Mouse (Mus musculus): ENCODE results near the gene Cfap54.
A peak's percentile ranks its signal among the peaks of the same experiment; 100 is the strongest.

Cfap54 gene

GRCm38 (mm10) chr10:93098211-93098805 is 16.9 kb upstream of the Cfap54 start:
- DNase-seq (ENCODE audit: low read depth, low spot score), result no peak

- no peak for DNase-seq (ENCODE audit: low read depth, low spot score)
Measured at GRCm38 (mm10) chr10:93097439-93097838, 16.0 kb upstream of the Cfap54 start.

DNA sequence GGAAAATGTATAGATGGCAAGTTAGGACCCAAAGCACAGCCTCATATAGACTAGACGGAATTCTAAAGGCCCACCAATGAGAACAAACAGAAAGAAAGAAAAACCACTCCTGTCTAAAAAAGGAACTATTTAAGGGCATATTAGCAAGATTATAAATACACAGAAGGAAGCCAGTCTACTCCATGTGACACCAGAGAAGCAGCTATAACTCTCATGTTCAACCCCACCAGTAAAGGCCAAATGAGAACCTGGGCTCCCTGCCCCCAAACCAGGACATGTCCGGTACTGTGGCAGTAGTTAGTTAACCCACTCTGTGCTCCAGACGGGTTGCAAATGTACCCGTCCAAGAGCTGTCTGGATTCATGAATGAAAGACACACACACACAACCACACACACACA is 14.4 kb upstream of the Cfap54 start:
- no peak for DNase-seq (ENCODE audit: low read depth, low spot score)

DNA sequence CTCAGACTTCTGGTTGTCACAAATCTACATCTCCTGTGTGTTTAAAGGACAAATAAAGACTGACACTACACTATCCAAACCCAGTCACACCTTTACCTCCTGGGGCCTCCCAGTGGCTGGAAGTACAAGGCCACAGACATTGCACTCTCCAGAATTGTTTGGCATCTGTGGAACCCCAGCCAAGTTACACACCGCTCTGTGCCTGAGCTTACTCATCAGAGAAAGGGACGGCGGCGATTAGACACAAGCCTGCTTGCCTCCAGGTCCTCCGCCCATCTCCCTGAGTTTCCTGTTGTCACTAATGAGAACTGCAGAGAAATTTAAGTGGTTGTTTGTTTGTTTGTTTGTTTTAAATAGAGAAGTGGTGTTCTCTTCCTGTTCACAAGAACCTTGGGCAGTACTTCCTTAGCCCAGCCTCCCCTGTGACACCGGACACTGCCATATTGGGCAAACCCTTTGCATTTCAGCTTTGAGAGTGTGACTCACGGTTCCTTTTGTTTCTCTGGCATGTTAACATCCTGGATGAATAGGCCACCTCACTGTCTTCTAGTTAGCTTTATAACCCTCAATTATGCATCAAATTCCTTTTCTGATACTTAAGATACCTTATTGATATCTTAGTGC is 13.7 kb upstream of the Cfap54 start:
- DNase-seq (ENCODE audit: low read depth, low spot score), result no peak

GRCm38 (mm10) chr10:93091928-93092327 is 10.5 kb upstream of the Cfap54 start:
- no peak for DNase-seq (ENCODE audit: low read depth, low spot score)

GRCm38 (mm10) chr10:93090241-93090640 is 8.8 kb upstream of the Cfap54 start:
- DNase-seq (ENCODE audit: low read depth, low spot score), result no peak

DNA sequence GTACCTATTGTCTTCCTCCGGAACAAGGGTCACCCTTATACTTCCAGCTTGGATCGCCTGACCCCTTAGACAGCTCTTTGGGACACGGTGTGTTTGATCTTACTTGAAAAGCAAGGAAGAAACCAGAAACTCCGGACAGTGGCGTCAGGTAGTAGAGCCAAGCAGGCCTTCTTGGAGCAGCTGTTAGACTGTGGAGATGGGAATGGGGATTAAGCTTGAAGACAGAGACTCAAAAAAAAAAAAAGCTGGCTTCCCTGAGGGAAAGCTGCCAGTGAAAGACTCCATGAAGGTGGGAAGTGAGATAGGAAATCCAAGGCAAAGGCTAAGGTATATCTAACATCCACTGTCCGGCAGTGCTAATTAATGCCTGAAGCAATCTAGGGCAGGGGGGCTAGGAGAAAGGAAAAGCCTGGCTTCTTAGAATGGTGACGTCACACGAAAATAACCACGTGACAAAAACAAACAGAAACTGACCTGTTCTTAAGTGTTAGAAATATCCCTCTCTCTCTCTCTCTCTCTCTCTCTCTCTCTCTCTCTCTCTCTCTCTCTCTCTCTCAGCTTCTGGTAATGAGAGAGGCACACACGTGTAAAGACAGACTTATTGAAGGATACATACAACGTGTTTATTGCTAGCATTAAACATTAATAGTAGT is 7.1 kb upstream of the Cfap54 start:
- no peak for DNase-seq (ENCODE audit: low read depth, low spot score)

DNA sequence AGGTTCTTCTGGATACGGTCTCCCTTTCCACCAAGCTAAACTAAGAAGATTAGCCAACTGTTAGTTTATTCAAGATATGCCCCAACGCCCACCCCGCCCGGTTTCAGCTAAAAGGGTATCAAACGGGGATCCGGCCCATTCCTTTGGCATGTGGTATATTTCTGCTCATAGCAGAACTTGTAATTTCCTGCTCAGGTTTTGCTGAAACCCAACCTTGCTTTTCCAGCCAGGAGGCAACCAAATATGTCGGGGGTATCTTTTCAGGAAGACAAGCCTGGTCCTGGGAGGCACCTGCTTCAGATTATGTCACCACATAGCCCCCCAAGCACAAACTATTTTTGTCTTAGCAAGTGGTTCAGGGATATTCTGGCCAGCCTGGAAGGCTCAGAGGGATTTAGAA is 6.1 kb upstream of the Cfap54 start:
- no peak for DNase-seq (ENCODE audit: low read depth, low spot score)

- no peak for DNase-seq (ENCODE audit: low read depth, low spot score)
Measured at GRCm38 (mm10) chr10:93083963-93084340, 2.5 kb upstream of the Cfap54 start.

- DNase-seq (ENCODE audit: low read depth, low spot score), result no peak
Measured at GRCm38 (mm10) chr10:93083198-93083962, 2.0 kb upstream of the Cfap54 start.

- no peak for DNase-seq (ENCODE audit: low read depth, low spot score)
Measured at GRCm38 (mm10) chr10:93079486-93079885, 1.9 kb downstream of the Cfap54 start.

DNA sequence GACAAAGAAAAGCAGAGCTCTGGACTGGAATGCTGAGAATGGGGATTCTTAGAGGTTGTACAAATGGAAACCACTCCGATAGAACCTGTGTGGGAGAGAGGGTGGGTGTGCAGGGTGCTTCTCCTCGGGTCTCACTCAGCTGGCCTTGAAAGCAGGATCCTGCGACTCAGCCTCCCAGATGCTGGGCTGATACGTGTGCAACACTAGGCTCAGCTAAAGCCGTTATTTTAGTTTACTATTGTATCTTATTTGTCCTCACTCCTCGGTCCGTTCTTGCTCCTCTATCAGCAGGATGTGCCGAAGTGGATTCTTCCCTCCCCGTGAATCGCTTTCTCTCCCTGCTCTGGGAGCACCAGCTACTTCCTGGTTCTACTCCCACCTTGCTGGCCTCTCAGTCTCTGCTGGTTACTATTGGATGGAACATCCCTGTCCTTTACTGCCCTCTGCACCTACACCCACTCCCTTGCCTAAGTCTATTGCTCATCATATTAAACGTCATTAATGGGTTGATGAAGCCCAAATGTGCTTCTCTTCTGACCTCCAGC is 3.4 kb downstream of the Cfap54 start:
- no peak for DNase-seq (ENCODE audit: low read depth, low spot score)

GRCm38 (mm10) chr10:93076376-93076775 is 5.0 kb downstream of the Cfap54 start:
- DNase-seq (ENCODE audit: low read depth, low spot score), result no peak

- DNase-seq (ENCODE audit: low read depth, low spot score), result no peak
Measured at GRCm38 (mm10) chr10:93075856-93076255, 5.6 kb downstream of the Cfap54 start.

- no peak for DNase-seq (ENCODE audit: low read depth, low spot score)
Measured at GRCm38 (mm10) chr10:93072769-93073168, 8.6 kb downstream of the Cfap54 start.

GRCm38 (mm10) chr10:93071753-93072152 is 9.7 kb downstream of the Cfap54 start:
- DNase-seq (ENCODE audit: low read depth, low spot score), result no peak

- DNase-seq (ENCODE audit: low read depth, low spot score), result peak; percentile 86
Measured at GRCm38 (mm10) chr10:93070121-93070898, 11.1 kb downstream of the Cfap54 start.

DNA sequence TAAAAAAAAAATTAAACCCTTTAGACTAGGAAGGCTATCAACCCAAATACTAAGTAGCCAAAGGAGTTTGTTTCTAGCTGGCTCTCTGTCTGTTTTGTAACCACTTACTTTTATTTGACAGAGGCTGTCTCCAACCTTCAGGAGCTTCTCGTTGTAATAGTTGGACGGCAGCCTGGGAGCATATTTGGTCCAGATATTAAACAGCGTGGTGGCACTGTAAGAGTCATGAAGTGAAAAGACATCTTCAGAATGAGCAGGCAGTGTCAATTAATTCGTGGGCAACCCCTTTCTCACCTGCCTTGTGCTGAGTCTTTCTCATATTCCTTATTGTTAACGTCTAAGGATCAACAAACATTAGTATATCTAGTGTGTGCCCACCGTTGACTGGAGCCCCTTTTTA is 11.7 kb downstream of the Cfap54 start:
- no peak for DNase-seq (ENCODE audit: low read depth, low spot score)

DNA sequence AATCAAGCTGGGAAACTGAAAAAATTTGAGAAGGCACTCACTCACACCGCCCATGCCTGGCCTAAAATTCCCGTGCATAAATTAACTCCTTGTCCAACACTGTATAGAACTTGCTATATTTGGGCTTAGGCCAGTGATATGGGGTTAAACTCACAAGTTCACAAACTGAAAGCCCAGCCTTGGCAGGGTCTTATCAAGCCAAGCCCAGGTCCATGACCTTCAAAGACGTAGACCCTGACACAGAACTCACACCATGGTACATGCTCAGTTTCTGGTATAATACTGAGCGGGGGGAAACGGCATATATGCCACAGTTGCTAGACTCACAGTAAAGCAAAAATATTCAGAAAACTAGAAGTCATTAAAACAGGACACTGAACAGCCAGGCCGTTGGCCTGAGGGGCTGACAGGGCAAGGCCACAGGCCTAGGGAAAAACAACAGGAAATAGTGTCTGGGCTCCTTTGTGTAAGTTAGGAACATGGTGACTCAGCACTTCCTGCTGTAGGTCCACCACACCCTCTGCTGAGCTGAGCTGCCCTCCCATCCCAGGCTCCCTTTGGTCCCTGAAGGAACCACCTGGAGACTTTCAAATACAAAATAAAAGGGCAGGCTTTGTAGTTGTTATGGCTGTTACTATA is 12.3 kb downstream of the Cfap54 start:
- DNase-seq (ENCODE audit: low read depth, low spot score), result peak; percentile 71

- DNase-seq (ENCODE audit: low read depth, low spot score), result no peak
Measured at GRCm38 (mm10) chr10:93064973-93065372, 16.4 kb downstream of the Cfap54 start.

- peak; percentile 31 for DNase-seq (ENCODE audit: low read depth, low spot score)
Measured at GRCm38 (mm10) chr10:93063576-93063975, 17.8 kb downstream of the Cfap54 start.
